Mouse (Mus musculus) spleen, postnatal 4 days (tissue): ENCODE results near the gene Sod3.

Source experiments
- DNase-seq, 2 experiments: peaks; one replicate each; pipeline ENCODE4 v3.0.0; 2022; ENCODE audit warnings: low spot score in 2 of 2

Gene Sod3

DNA sequence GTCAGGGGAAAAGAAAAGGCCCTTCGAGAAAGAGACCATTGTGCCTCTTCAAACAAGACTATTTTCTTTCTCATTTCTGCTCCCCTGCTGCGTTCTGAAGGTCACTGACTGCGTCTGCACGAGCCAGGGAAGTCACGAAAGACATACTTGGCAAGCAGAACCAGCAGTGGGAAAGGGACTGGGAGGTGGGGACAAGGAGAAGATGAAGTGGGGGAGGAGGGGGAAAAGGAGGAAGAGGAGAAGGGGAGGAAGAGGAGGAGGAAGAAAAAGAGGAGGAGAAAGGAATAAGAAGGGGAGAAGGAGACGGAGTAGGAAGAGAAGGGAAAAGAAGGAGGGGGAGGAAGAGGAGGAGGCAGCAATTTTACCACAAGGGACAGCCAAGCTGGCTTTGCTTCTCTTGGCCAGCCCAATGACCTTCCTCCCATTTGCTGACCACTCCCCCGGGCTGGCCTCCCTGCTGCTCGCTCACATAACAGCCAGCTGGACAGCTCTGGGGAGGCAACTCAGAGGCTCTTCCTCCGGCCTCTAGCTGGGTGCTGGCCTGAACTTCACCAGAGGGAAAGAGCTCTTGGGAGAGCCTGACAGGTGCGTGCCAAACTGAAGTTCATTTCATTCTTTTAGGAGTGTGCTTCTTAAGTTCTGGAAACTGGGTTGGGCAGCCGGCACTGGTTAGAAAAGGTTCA lies at the start of gene Sod3:
Gene Sod3, plus strand, starts transcription at position 324 of the 683 bp plus-strand sequence.
- no peak for DNase-seq

DNA sequence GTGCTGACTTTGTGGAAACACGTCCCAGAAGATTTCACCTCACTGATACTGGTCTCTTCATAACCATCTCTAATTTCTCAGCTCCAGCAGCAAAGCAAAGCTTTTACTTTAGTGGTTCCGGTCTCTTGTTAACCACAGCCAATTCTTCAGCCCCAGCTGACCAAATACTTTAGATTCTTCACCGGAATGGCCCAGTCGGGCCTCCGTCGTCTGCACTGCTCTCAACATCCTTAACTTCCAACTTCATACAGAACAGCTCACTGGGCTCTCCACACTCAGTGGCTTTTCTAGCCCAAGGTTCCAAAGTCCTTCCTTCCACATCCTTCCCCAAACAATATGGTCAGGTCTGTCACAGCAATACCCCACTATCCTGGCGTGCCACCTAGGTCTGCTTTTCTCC lies 46.7 kb upstream of the Sod3 start:
- DNase-seq: no peak

GRCm38 (mm10) chr5:52319499-52319898 lies 44.1 kb upstream of the Sod3 start:
- no peak for DNase-seq

GRCm38 (mm10) chr5:52332120-52332519 lies 31.5 kb upstream of the Sod3 start:
- no peak for DNase-seq

- DNase-seq: no peak
Observed at GRCm38 (mm10) chr5:52335590-52335989, 28.0 kb upstream of the Sod3 start.

GRCm38 (mm10) chr5:52339134-52339533 lies 24.5 kb upstream of the Sod3 start:
- no peak for DNase-seq

- DNase-seq: no peak
Observed at GRCm38 (mm10) chr5:52346890-52347289, 16.7 kb upstream of the Sod3 start.

DNA sequence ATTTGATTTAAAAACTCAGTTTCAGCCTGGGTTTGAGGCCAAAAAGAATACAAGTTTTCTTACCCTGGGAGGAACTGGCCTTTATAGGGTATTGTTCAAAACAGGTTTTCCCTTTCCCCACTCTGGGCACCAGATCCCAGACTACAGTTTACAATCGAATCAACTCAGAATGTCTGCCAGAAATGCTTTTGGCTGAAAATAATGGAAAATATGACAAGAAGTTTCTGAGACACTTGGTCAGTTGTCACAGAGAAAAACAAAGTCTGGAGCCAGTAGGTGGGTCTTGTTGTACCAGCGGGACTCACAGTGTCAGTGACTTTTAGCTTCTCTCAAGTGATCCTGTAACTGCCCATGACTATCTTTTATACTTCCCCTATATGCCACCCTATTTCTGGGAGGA lies 13.1 kb upstream of the Sod3 start:
- no peak for DNase-seq

GRCm38 (mm10) chr5:52351561-52351960 lies 12.0 kb upstream of the Sod3 start:
- DNase-seq: no peak

DNA sequence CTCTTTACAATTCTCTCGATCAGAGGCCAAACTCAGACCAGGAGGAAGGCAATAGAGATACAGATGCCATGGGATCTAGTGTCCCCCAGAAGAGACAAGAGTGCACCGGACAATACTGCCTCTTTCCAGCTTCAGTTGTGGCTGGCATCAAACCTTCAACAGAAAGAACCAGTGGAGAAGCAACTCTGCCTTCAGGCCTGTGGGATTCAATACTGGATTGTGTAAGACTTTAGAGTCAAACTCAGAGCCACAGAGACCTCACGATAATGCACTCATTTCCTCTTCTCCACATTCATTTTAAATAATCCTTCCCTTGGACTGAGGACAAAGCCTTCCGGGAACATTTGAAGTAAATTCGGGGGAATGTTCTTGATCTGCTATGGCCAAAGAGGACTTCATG lies 10.9 kb upstream of the Sod3 start:
- DNase-seq: no peak

GRCm38 (mm10) chr5:52354441-52354840 lies 9.2 kb upstream of the Sod3 start:
- no peak for DNase-seq

GRCm38 (mm10) chr5:52355612-52356011 lies 8.0 kb upstream of the Sod3 start:
- no peak for DNase-seq

DNA sequence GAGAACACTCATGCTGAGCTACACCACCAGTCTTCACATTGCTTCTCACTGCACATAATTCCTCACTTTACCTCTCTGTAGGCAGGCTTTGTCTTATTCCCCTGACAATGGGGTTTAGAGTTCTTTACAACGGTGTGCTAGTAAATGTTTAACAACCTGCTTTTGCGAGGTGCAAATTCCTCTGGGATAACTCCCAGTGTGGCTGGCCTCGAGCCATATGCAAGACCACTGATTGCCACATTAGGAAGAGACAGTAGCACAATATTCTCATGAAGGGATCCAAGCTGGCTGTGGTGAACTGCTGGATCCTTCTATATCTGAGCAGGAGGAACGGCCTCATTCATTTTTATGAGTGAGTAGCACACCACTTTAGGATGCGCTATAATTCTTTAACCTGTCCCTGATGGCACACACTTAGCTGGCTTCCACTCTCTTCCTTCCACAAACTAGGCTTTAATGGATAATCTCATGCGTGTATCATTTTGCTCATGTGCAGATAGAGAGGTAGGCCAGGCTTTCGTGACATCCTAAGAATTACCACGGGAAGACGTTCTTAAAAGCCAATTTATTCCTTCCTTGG lies 6.3 kb upstream of the Sod3 start:
- DNase-seq: no peak

DNA sequence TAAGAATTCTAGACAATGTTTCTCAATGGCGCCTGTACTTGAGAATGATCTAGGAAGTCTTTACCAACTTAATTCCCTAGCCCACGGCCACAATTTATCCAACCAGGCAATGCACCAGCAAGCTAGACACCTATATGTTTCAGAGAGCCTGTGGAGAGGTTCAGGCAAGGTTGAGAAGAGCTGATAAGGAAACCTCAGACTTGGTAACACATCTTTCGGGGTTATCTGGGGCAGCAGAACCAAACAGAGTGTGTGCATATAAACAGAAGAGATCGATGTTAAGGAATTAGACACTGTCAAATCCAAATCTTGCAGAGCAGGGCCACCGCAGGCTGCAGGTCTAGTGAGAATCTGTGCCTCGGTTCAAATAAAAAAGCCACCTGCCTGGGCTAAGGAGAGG lies 5.5 kb upstream of the Sod3 start:
- no peak for DNase-seq

DNA sequence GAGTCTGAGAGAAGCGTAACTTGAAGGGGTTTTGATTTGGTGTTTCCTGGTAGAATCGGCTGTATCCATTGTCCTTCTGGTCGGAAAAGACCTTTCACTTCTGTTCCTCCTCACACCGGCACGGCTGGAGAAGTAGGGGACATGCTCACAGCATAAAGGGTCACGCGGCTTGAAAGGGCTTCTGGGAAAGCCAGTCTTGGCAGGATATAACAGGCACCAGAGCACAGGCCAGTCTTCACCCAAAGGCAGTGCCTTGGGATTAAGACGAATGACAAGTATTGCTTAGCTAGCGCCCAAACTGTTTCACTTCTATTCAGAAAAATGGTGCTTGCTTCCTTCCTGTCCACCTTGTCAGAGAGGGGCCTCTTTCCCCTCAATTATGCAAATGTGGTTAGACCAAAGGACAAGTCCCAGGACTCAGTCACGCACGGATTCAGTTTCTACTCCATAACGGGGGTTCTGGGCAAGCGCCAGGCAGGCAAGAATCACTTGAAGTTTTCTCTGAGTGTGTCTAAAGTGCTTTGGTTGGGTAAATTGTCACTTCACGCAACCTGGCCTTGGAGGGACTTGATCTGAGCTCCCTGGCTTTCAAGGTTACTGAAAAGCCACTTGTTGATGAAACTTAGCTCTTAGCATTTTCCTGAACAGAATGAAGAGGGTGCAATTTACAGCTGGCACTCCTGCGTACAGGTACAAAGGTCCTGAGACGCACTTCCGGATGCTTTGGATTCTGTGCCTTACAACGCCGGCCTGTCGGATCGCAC lies 3.1 kb upstream of the Sod3 start:
- DNase-seq: no peak

- DNase-seq: no peak
Observed at GRCm38 (mm10) chr5:52362776-52363467, 669 bp upstream of the Sod3 start.

DNA sequence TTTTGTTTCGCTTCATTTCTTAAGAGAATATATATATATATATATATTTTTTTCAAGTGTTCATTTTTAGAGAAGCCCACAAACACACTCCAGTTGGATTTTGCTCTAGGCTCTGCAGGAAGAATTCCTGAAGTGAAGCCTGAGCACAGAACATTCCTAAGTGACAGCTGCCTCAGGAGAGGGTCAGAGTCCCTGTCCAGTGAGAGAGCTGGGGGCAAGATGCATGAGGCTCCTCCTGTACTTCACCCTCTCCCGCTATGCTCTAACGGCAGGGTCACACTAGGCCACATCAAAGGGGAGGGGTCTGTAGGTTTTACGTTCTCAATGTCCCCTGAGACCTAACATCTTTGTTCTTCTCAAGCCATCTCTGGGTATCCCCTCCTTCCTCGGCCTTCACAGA lies 930 bp downstream of the Sod3 start:
- DNase-seq: no peak

DNA sequence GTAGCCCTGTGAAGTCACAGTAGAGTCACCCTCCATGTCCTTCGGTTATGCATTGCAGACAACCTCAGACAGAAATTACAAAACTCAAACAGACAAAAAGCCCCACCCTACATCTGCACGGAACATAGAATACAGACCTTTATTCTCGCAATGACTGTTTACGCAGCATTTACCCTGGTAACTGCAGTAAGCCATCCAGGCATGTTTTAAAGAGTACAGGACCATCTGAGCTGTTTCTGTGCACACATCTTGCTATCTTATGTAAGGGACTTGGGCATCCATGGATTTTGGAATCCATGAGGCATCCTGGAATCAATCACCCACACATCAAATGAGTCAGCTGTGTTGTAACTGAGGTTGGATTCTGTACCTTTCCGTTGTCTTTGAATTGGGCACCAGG lies 2.3 kb downstream of the Sod3 start:
- no peak for DNase-seq

DNA sequence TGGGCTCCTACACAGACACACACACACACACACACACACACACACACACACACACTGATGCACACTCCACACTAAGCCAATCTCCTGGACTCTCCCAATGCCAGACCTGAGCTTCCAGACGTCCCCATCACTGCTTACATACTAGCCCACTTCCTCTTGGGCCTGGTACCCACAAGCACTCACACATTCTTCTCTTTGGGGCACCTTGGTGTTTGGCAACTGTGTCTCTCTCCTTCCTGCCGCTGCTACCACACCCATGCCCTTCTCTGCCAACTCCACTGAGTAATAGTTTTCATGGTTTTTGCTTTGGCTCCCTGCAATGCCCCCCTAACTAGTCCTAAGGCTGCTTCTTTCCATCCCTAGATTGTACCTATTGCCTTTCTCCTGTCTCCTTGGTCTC lies 3.1 kb downstream of the Sod3 start:
- no peak for DNase-seq

DNA sequence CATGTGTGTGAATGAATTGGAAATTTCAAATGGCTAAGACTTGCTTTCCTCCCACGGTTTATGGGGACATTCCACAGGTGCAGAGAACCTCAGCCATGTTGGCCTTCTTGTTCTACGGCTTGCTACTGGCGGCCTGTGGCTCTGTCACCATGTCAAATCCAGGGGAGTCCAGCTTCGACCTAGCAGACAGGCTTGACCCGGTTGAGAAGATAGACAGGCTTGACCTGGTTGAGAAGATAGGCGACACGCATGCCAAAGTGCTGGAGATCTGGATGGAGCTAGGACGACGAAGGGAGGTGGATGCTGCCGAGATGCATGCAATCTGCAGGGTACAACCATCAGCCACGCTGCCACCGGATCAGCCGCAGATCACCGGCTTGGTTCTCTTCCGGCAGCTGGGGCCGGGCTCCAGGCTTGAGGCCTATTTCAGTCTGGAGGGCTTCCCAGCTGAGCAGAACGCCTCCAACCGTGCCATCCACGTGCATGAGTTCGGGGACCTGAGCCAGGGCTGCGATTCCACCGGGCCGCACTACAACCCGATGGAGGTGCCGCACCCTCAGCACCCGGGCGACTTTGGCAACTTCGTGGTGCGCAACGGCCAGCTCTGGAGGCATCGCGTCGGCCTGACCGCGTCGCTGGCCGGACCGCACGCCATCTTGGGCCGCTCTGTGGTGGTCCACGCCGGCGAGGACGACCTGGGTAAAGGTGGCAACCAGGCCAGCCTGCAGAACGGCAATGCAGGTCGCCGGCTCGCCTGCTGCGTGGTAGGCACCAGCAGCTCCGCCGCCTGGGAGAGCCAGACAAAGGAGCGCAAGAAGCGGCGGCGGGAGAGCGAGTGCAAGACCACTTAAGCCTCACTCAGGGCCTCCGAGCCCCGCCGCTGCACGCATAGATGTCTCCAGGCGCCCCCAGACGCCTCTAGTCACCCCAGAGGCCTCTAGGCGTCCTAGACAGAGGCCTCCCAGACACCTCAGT lies 4.6 kb downstream of the Sod3 start:
- no peak for DNase-seq

GRCm38 (mm10) chr5:52370901-52371300 lies 7.3 kb downstream of the Sod3 start:
- DNase-seq: no peak
